Mouse (Mus musculus): ENCODE measurements around the gene Tenm4.

Tenm4 gene

GRCm38 (mm10) chr7:96677082-96677481 is 506.0 kb downstream of the Tenm4 start:
- DNase-seq (ENCODE audit: low spot score in 2 of 2): peak in 1 of 2 experiments; percentile 75

- no peak for DNase-seq (ENCODE audit: low spot score in 2 of 2)
These were observed 507.2 kb downstream of the Tenm4 start for GRCm38 (mm10) chr7:96678236-96678635.

- no peak for DNase-seq (ENCODE audit: low spot score in 2 of 2)
These were observed 508.7 kb downstream of the Tenm4 start for GRCm38 (mm10) chr7:96679746-96680145.

DNA sequence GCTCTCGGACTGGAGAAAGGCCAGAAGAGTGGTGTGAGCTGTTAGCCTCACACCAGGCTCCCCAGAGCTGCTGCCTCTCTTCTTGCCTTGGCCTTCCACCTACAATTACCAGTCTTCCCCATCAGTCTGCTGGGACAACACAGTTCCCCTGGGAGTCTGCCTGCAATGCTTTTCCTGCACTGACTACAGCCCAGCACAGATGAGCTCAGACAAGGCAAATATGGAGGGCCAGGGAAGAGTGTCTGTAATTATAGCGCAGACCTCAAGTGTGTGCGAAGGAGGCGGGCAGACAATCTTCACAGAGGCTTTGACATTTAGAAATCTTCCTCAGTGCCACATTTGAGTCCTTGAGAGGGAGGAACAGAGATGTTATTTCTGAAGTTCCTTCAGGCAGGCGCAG is 509.4 kb downstream of the Tenm4 start:
- peak; percentile 50 to 61 for DNase-seq (ENCODE audit: low spot score in 2 of 2)

DNA sequence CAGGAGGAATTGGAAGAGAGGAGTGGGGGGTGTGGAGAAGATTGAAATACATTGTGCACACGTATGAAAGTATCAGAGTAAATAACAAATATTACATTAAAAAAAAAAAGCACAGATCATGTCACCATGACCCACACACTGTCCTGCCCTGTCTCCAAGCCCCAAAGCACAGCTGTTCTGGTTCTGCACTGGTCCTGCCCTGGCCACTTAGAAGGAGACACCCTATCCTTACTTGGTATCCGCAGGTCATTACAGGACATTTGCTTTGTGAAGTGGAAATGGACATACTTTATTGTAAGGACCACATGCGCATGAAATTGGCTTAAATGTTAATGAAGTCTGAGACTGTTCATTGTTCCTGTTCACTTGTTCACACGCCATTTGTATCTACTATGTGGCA is 510.8 kb downstream of the Tenm4 start:
- no peak for DNase-seq (ENCODE audit: low spot score in 2 of 2)

GRCm38 (mm10) chr7:96688141-96688540 is 517.1 kb downstream of the Tenm4 start:
- no peak for DNase-seq (ENCODE audit: low spot score in 2 of 2)

GRCm38 (mm10) chr7:96701097-96701845 is 530.2 kb downstream of the Tenm4 start:
- no peak for DNase-seq (ENCODE audit: low spot score in 2 of 2)

DNA sequence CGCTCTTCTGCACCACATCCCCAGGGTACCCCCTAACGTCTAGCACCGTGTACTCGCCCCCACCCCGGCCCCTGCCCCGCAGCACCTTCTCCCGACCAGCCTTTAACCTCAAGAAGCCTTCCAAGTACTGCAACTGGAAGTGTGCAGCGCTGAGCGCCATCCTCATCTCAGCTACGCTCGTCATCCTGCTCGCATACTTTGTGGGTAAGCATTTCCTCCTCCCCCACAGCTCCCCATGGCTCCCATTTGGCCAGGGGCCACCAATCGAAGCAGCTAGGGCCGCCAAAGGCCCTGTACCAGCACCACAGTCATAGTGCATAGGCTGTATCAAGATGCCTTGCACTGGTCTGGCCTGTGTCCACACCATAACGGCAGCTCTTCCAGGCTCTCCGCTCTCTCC is 532.9 kb downstream of the Tenm4 start:
- DNase-seq (ENCODE audit: low spot score in 2 of 2): no peak

GRCm38 (mm10) chr7:96705307-96706129 is 534.5 kb downstream of the Tenm4 start:
- DNase-seq (ENCODE audit: low spot score in 2 of 2): no peak

GRCm38 (mm10) chr7:96706531-96706930 is 535.5 kb downstream of the Tenm4 start:
- no peak for DNase-seq (ENCODE audit: low spot score in 2 of 2)

GRCm38 (mm10) chr7:96707112-96707511 is 536.1 kb downstream of the Tenm4 start:
- no peak for DNase-seq (ENCODE audit: low spot score in 2 of 2)

GRCm38 (mm10) chr7:96708071-96708470 is 537.0 kb downstream of the Tenm4 start:
- DNase-seq (ENCODE audit: low spot score in 2 of 2): peak in 1 of 2 experiments; percentile 29

- no peak for DNase-seq (ENCODE audit: low spot score in 2 of 2)
These were observed 537.5 kb downstream of the Tenm4 start for GRCm38 (mm10) chr7:96708561-96708960.

DNA sequence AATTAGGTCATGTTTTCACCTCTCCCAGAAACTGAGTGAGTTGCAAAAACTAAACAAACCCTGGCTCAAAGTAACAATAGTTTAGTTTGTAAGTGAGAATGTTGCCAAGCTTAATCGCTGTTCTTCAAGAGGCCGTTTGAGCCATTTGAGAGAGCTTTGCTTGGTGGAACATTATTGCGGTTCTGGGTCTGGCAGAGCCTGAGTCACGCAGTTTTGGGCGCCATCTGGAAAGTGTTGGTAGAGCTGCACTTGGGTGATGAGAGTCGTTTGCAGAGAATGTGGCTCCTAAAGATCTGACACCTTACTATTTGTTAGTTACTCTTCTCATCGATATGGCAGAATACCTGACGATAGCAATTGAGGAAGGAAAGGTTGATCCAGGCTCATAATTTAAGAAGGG is 537.9 kb downstream of the Tenm4 start:
- no peak for DNase-seq (ENCODE audit: low spot score in 2 of 2)

DNA sequence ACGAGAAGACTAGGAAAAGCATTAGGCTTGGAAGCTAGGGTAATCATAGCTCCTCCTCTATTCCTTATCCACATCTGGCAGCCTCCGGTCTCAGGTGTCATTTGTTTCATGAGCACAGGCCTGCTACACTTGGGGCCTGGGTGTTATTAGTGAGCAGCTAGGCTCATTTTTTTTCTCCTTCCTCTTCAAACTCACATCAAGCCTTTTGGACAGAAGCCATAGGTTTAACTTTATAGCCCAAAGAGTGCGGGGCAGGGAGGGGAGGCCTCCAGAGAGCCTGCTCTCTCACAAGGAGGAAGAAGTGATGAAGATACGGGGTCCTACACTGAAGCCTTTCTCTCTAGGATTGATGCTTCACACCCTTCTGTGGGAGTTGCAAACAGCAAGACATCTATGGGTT is 538.8 kb downstream of the Tenm4 start:
- DNase-seq (ENCODE audit: low spot score in 2 of 2): no peak

DNA sequence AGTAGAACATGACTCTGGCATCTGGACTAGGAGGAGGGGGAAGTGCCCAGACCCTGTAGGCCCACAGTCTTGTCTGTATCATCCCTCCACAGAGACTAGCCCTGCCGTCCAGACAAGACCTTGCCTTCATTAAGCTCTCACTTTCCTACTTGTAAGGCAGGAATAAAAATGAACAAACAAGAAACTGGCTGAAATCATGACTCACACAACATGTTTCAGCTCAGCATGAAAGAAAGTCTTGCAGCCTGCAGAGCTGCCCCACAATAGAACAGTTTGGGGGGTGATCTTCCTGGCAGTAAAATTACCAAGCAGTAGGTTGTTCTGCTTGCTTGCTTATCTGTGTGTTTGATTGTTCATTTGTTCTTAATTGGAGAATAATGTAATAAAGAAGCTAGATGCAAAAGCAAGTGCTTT is 539.6 kb downstream of the Tenm4 start:
- peak; percentile 41 to 43 for DNase-seq (ENCODE audit: low spot score in 2 of 2)

GRCm38 (mm10) chr7:96712876-96713275 is 541.8 kb downstream of the Tenm4 start:
- DNase-seq (ENCODE audit: low spot score in 2 of 2): no peak

GRCm38 (mm10) chr7:96716911-96717310 is 545.9 kb downstream of the Tenm4 start:
- DNase-seq (ENCODE audit: low spot score in 2 of 2): no peak

DNA sequence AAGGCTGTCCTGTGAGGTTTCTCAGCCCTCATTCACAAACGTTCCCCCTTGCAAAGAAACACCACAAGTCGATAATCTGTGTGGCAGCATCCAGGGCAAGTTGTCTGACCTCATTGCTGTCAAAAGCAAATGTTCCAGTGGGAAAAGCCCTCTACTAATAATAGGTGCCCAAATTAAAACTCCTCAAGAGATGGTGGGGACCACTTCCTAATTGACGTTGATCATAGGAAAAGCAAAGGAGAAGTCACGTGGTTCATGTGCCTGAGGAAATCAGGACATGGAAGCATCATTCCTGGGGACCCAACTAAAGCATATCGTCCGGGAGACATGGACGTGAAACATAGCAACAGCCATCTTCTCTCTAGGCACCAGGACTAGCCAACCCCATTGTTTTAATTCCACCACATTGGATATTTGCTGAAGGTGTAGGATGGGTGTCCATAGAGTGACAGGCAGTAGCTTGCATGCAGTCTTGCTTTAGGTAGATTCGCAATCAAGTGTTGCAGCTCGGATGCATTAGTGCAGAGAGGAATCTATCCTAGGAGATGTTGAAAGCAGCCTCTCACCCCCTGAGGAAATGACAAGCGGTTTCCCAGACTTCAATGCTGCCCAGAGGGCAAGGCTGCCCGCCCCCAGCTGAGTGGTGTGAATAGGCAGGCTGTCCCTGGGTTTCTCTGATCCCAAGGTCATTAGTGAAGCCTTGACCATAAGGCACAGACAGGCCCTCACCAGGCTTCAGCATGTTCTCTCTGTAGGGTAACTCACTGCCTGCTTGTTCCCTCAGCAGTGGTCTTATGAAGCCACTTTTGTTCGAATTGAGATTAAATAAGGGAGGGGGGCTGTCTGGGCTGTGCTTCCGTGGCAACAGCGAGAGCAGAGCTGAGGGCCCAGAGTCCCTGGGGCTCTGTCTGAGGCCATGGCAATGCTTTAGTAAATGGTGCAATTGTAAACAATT is 547.4 kb downstream of the Tenm4 start:
- DNase-seq (ENCODE audit: low spot score in 2 of 2): no peak

DNA sequence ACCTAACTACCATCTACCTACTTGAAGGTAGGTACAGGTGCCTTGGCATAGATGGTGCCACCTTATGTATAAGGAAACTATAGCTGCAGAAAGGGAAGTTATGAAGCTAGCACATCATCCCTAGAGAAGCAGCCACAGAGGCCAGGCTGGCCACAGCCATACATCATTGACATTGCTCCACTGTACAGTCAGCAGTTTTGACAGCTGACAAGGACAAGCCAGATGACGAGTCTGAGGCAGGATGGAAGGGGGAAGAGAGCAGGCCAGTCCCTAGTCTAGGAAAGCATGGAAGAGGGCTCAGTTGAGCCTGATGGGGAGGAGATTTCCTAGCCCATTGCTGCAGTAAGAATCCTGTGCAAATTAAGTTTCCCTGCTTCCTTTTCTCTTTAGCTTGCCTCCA is 548.9 kb downstream of the Tenm4 start:
- no peak for DNase-seq (ENCODE audit: low spot score in 2 of 2)

DNA sequence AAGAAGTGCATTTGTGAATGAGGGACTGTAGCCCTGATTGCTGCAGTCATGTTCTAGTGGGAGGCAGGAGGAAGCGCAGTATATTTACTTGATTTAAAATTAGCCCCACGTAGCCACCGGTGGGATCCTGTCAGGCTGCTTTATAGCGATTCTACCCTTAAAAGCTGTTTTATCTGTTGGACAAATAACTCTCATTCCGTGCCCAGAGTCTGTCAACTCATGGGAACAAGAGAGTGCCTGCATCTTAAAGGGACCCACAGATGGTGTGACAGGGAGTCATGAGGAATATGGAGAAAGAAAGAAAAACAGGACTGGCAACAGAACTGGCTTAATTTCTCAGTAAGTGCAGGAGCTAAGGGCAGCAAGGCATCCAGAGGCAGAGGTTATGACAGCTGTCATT is 549.4 kb downstream of the Tenm4 start:
- DNase-seq (ENCODE audit: low spot score in 2 of 2): peak in 1 of 2 experiments; percentile 33

- DNase-seq (ENCODE audit: low spot score in 2 of 2): no peak
These were observed 551.8 kb downstream of the Tenm4 start for GRCm38 (mm10) chr7:96722796-96723195.

All from frontal cortex, postnatal 36 days (tissue).